Mouse (Mus musculus) cerebellum, adult 2 months (tissue): ENCODE measurements around the gene Tenm2. TPM values are rescaled to one million over a fixed set of nuclear protein-coding genes. Genes with fewer than 3 reads are reported as not detected.

Experiments
- DNase-seq, 2 experiments: peaks; one replicate each; pipeline ENCODE4 v3.0.0; 2021
- H3K27ac ChIP-seq: fragments of 200-500 bp; 2 replicates; pipeline ENCODE4 v1.5.1; 2012; ENCODE audit warnings: low read length, control low read depth, inconsistent platforms; ENCODE audit not compliant: insufficient read depth
- H3K27me3 ChIP-seq: fragments of 200-500 bp; 2 replicates; pipeline ENCODE4 v1.6.1; 2012; ENCODE audit warnings: inconsistent platforms, mild to moderate bottlenecking, low read length, moderate library complexity; ENCODE audit not compliant: control insufficient read depth, insufficient read depth
- H3K4me1 ChIP-seq: fragments of 200-500 bp; 2 replicates; pipeline ENCODE4 v1.6.1; 2011; ENCODE audit warnings: low read length; ENCODE audit not compliant: control insufficient read depth, insufficient read depth
- H3K4me3 ChIP-seq: fragments of 200-500 bp; replicated peaks from 2 replicates; pipeline ENCODE3; 2011; ENCODE audit warnings: mild to moderate bottlenecking, low read depth, low read length, control low read depth; ENCODE audit not compliant: insufficient read depth
- CTCF ChIP-seq: fragments of 200-500 bp; IDR thresholded peaks from 2 replicates; pipeline ENCODE4 v1.5.1; 2011; ENCODE audit warnings: low read depth, mild to moderate bottlenecking, control low read depth, low read length, moderate library complexity, borderline replicate concordance; ENCODE audit not compliant: insufficient read depth
- POLR2A ChIP-seq: fragments of 200-500 bp; IDR thresholded peaks from 2 replicates; pipeline ENCODE4 v1.6.1; 2011; ENCODE audit warnings: low read length, control low read depth, borderline replicate concordance; ENCODE audit not compliant: insufficient read depth
- WGBS: fragments of 180-500 bp; shearing (Covaris S2); methylation state at CpG from one replicate; pipeline ENCODE4 v1.1.7; 2018; 5-methylcytosine and 5-hydroxymethylcytosine counted together
- polyA plus RNA-seq: library from polyadenylated mRNA; depleted of rRNA; stranded (reverse); fragments of >200 nt; gene quantifications from 2 replicates; pipeline ENCODE4 v1.2.3, GENCODE M21; 2012

Tenm2 gene
- polyA plus RNA-seq, 1 experiment: 9.1 TPM

DNA sequence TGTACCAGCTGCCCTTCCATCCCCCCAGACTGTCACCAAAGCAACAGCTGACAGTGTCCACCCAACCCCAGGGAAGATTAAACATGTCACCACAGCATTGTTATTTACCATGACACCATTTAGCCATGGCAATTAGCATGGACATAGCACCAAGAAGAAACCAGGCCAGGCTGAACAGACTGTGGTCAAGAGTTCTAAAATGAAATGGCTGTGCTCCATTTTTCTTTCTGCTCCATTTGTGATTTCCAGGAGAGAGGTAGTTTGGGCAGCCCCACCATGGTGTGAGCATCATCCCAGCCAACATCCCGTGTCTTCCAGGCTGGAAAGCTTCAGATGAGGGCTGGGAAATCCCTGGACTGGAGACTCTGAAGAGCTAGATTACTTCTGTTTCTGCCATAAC lies 431.1 kb downstream of the Tenm2 start:
- 6% methylated on average over 1 of the region's 1 CpGs for WGBS
- peak in 1 of 2 experiments; percentile 17 for DNase-seq
- peaks cover 2% of the 10 kb centered on the region; the same call in 1 of the 2 replicates for H3K27me3 ChIP-seq
- H3K4me1 ChIP-seq: no peaks in the 10 kb centered on the region
- TF ChIP-seq CTCF (no peak), POLR2A (no peak)
- no peak overlapping the region for H3K27ac ChIP-seq
- no peak overlapping the region for H3K4me3 ChIP-seq

GRCm38 (mm10) chr11:36802208-36802631 lies 433.5 kb downstream of the Tenm2 start:
- no peak for DNase-seq
- 21% methylated on average over 8 of the region's 8 CpGs for WGBS
- H3K4me1 ChIP-seq: no peaks in the 10 kb centered on the region
- peaks cover 2% of the 10 kb centered on the region; the same call in 1 of the 2 replicates for H3K27me3 ChIP-seq
- no peak overlapping the region for H3K4me3 ChIP-seq
- no peak for TF ChIP-seq CTCF
- TF ChIP-seq POLR2A: no peak
- no peak overlapping the region for H3K27ac ChIP-seq

- no peak overlapping the region for H3K4me3 ChIP-seq
- H3K27me3 ChIP-seq: peaks cover 2% of the 10 kb centered on the region; the same call in 1 of the 2 replicates
- 79% methylated on average over 4 of the region's 4 CpGs for WGBS
- H3K4me1 ChIP-seq: no peaks in the 10 kb centered on the region
- TF ChIP-seq POLR2A (no peak), CTCF (no peak)
- DNase-seq: no peak
- no peak overlapping the region for H3K27ac ChIP-seq
These were observed 434.1 kb downstream of the Tenm2 start for GRCm38 (mm10) chr11:36801683-36802082.

DNA sequence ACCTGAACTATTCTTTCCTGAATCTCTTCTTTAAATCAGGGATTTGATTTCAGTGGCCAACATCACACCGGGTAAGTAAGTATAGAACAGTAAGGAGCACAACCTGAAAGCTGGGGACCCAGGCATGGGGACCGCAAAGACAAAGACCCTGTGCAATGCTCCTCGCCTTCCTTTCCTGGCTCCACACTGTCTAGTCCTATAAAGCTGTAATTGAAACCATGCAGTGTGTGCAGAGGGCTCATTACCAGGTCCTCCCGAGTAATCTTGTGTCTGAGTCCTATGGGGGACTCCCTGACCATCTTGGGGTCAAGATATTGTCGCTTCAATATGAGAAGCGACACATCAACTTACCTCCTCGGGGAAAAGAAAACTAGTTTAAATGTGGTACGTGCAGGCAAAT lies 436.4 kb downstream of the Tenm2 start:
- TF ChIP-seq CTCF (no peak), POLR2A (no peak)
- no peaks in the 10 kb centered on the region for H3K4me1 ChIP-seq
- no peak overlapping the region for H3K27ac ChIP-seq
- H3K4me3 ChIP-seq: no peak overlapping the region
- peaks cover 2% of the 10 kb centered on the region; the same call in 1 of the 2 replicates for H3K27me3 ChIP-seq
- 88% methylated on average over 8 of the region's 8 CpGs for WGBS
- DNase-seq: no peak

DNA sequence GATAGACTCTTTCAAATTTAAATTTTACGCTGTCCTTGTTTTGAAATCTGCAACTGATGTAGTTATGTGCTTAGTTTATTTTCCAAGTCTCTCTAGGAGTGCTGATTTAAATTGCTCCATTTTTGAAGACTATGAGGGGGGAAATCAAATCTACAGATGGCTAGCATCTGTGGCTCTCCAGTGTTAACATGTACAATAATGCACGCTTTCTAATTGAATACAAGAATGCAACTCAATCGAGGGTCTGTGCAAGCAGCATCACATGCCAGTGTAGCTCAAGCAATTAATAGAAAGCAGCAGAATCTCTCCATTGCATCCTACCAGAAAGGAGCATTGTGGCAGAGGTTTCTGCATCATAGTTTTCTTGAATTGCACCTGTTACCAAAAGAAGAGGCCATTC lies 477.8 kb downstream of the Tenm2 start:
- no peak for DNase-seq
- Histone ChIP-seq H3K27ac (no peak overlapping the region), H3K4me1 (no peaks in the 10 kb centered on the region), H3K4me3 (no peak overlapping the region), H3K27me3 (no peaks in the 10 kb centered on the region)
- 45% methylated on average over 3 of the region's 3 CpGs for WGBS
- TF ChIP-seq CTCF (no peak), POLR2A (no peak)

DNA sequence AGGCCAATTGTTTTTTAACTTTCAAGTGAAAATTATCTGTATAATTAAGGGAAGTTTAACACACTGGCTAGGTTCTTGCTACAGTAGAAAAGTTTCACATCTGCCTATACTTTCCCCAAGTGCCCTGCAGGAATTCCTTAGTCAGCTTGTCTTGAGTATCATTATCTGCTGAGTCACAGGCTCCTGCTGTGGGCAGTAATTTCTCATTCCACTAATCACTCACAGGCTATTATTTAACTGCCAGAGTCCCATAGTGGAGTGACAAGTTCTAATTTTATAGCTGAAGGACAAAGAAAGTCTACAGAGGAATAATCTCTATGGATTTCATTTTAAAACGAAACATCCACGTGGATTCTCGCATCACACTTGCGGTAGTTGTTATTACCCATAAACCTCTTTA lies 489.5 kb downstream of the Tenm2 start:
- Histone ChIP-seq H3K4me3 (no peak overlapping the region), H3K27ac (no peak overlapping the region), H3K4me1 (no peaks in the 10 kb centered on the region), H3K27me3 (no peaks in the 10 kb centered on the region)
- WGBS: 65% methylated on average over 4 of the region's 4 CpGs
- no peak for DNase-seq
- TF ChIP-seq POLR2A: no peak
- TF ChIP-seq CTCF: no peak

DNA sequence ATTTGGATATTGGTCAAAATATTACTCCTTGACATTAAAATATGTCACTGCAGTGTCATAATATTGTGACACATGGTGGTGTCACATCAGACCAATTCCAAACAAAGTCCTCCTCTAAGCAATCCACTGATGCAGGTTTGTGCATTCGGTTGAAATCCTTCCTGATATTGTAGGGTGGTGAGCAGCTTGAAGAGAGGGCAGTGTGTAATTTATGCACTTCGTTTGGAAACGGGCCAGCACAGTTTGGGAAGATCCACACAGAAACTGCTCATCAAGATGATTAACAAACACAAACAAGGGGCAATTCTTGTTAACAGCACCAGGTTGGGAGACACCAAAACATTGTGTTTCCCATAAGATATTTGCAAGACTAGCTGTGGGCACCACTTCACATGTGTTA lies 508.0 kb downstream of the Tenm2 start:
- H3K27me3 ChIP-seq: no peaks in the 10 kb centered on the region

GRCm38 (mm10) chr11:36702881-36703280 lies 532.9 kb downstream of the Tenm2 start:
- TF ChIP-seq CTCF: no peak
- TF ChIP-seq POLR2A: no peak
- Histone ChIP-seq H3K4me1 (no peaks in the 10 kb centered on the region), H3K27ac (no peak overlapping the region), H3K4me3 (no peak overlapping the region), H3K27me3 (no peaks in the 10 kb centered on the region)
- 88% methylated on average over 2 of the region's 2 CpGs for WGBS
- no peak for DNase-seq

More for the DNA sequence above, 508.0 kb downstream of the Tenm2 start:
- H3K4me3 ChIP-seq: no peak overlapping the region
- DNase-seq: no peak
- TF ChIP-seq POLR2A (no peak), CTCF (no peak)
- no peak overlapping the region for H3K27ac ChIP-seq
- H3K4me1 ChIP-seq: no peaks in the 10 kb centered on the region
- 28% methylated on average over 3 of the region's 3 CpGs for WGBS

DNA sequence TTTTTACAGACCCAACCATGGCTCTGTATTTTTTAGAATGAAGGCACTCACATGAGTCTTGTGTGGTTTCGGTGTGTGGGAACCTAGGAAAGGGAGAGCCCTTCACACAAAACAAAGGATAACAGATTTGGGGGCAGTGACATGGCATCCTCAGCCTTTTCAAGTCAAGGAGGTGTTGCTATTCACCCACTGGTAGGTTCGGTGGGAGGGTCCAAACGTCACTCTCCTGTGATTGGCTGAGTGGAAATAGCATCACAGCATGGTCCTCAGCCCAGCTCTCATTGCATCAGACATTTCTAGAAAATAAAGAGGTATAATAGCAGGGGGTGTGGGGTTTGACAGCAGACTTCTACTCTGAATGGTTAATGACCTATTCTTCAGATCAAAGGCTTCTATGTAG lies 534.8 kb downstream of the Tenm2 start:
- H3K27me3 ChIP-seq: no peaks in the 10 kb centered on the region
- TF ChIP-seq POLR2A: no peak
- TF ChIP-seq CTCF: no peak
- 62% methylated on average over 3 of the region's 3 CpGs for WGBS
- no peak overlapping the region for H3K27ac ChIP-seq
- no peaks in the 10 kb centered on the region for H3K4me1 ChIP-seq
- no peak overlapping the region for H3K4me3 ChIP-seq
- no peak for DNase-seq
